Mouse (Mus musculus): ENCODE measurements around the gene Pde4b.

DNA sequence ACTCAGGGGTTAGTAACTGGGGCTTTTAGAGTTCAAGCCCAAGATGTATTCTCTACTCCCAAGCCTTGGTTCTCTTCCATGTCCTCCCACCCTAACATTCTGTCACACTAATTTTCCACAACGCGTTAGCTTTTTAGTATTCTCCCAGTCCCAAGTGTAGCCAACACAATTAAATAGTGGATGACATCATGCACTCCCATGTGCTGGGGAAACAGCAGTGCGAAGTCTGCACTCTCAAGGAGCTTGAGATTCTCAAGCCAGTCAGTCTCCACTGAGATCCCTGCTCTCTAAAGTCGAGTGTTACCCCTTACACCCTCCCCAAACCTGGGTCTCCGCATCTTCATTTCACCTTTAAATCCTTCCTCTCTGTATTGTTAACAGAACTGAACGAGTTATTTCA, 434.1 kb downstream of the Pde4b start:
- TF ChIP-seq CTCF (IDR thresholded peaks at IDR 0.05; ENCODE audit: borderline replicate concordance, insufficient read depth, low read length) (no peak), POLR2A (IDR thresholded peaks at IDR 0.05; ENCODE audit: low read depth, low read length) (no peak)
